Comparison of ENCODE assay signal across 21 mouse cellular contexts in genomic region chr17:14921582-14921981, GRCm38 (mm10). TPM values are rescaled to one million over a fixed set of nuclear protein-coding genes. Genes with fewer than 3 reads are reported as not detected.
A peak's percentile ranks its signal among the peaks of the same experiment; 100 is the strongest.
DNase-seq lines count a peak whose midpoint lies in the region; ATAC-seq lines count a peak whose summit lies in the region.
"Had no signal": no experiment of that assay in that cellular context is flagged by ENCODE, and none has a peak within 500 bp of the region (broad histone marks: within the 10 kb centered on the region; RNA-seq: fewer than 3 reads in every experiment).

No protein-coding gene starts in this region.

- intact Hi-C loops in heart, postnatal 10 days (cut with DNase I), result no loop called here

- peak; percentile 19 to 25 for DNase-seq in thymus, postnatal 36 days
- no peak for DNase-seq in thymus, adult 18-20 months
- DNase-seq in layer of hippocampus, adult 18-20 months (ENCODE audit: low spot score in 2 of 2), result no peak
- no peak for DNase-seq in cerebellum, adult 11 months
- no peak for DNase-seq in heart, postnatal 10 days
- DNase-seq: adrenal gland, adult 8-10 months; adrenal gland, postnatal 25 days; cerebellum, adult 18-20 months; cerebellum, adult 9-10 months; cerebellum, postnatal 14 days; embryo, embryonic 11 days; gastrocnemius, postnatal 25 days; heart, adult 2 months had no signal

- ATAC-seq in granulocyte monocyte progenitor cell, adult 5-6 weeks (replicated peaks; ENCODE audit: poor library complexity, severe bottlenecking), result peak; percentile 95
- peak; percentile 82 for ATAC-seq in megakaryocyte, adult 5-6 weeks (ENCODE audit: poor library complexity, severe bottlenecking)
- ATAC-seq: activated CD4-positive, CD25-positive, alpha-beta regulatory T cell, adult 4 months; CD4-positive, CD25-positive, alpha-beta regulatory T cell, adult 4 months; forebrain, embryonic 15.5 days; hindbrain, embryonic 16.5 days had no signal

RNA-seq across cellular contexts. Expression of gene Wdr27, which starts 21.4 kb away (rescaled TPM):
- not detected in 2 replicates for total RNA-seq in granulocyte monocyte progenitor cell, adult 5-6 weeks (2014; fragmentation: Nextera tagmentation)
- not detected in 2 replicates for total RNA-seq in granulocyte monocyte progenitor cell, adult 5-6 weeks (2017)
- not detected in 2 replicates for total RNA-seq in megakaryocyte, adult 5-6 weeks (2015)
- total RNA-seq in megakaryocyte, adult 5-6 weeks (2017), result not detected in 2 replicates
- 1 to 10 TPM; 3.1 to 3.7 TPM for total RNA-seq in layer of hippocampus, adult 18-20 months (2021)
- total RNA-seq in heart, postnatal 10 days (2021), result 1 to 10 TPM; 1.1 to 2.5 TPM

RNA-seq across cellular contexts. Expression of gene 1600012H06Rik, which starts 21.4 kb away (rescaled TPM):
- 9.4 and 12.4 TPM in 2 replicates for total RNA-seq in granulocyte monocyte progenitor cell, adult 5-6 weeks (2014; fragmentation: Nextera tagmentation)
- total RNA-seq in granulocyte monocyte progenitor cell, adult 5-6 weeks (2017), result 9.2 and 15.6 TPM in 2 replicates
- total RNA-seq in megakaryocyte, adult 5-6 weeks (2015), result 27.7 and 30.1 TPM in 2 replicates
- total RNA-seq in megakaryocyte, adult 5-6 weeks (2017), result 19.7 and 22.4 TPM in 2 replicates
- total RNA-seq in layer of hippocampus, adult 18-20 months (2021), result 10 to 100 TPM; 12.7 to 15.3 TPM
- 10 to 100 TPM; 15.7 to 17.7 TPM for total RNA-seq in heart, postnatal 10 days (2021)

RNA-seq across cellular contexts. Expression of gene Phf10, which starts 39.5 kb away (rescaled TPM):
- 109 and 115 TPM in 2 replicates for total RNA-seq in granulocyte monocyte progenitor cell, adult 5-6 weeks (2014; fragmentation: Nextera tagmentation)
- total RNA-seq in granulocyte monocyte progenitor cell, adult 5-6 weeks (2017), result 56.3 and 73.7 TPM in 2 replicates
- 159 and 162 TPM in 2 replicates for total RNA-seq in megakaryocyte, adult 5-6 weeks (2015)
- 52.1 and 54.2 TPM in 2 replicates for total RNA-seq in megakaryocyte, adult 5-6 weeks (2017)
- 10 to 100 TPM; 52.4 to 54.7 TPM for total RNA-seq in layer of hippocampus, adult 18-20 months (2021)
- 10 to 100 TPM; 60.4 to 61.3 TPM for total RNA-seq in heart, postnatal 10 days (2021)

RNA-seq across cellular contexts. Expression of gene 9030025P20Rik, which starts 56.7 kb away (rescaled TPM):
- total RNA-seq in granulocyte monocyte progenitor cell, adult 5-6 weeks (2014; fragmentation: Nextera tagmentation), result 6.5 and 10.5 TPM in 2 replicates
- 4.7 and 6.3 TPM in 2 replicates for total RNA-seq in granulocyte monocyte progenitor cell, adult 5-6 weeks (2017)
- 5.9 and 6.3 TPM in 2 replicates for total RNA-seq in megakaryocyte, adult 5-6 weeks (2015)
- 8.2 and 9.6 TPM in 2 replicates for total RNA-seq in megakaryocyte, adult 5-6 weeks (2017)
- 1 to 10 TPM; 6.4 to 6.5 TPM for total RNA-seq in layer of hippocampus, adult 18-20 months (2021)
- 1 to 10 TPM; 2.5 to 5.0 TPM for total RNA-seq in heart, postnatal 10 days (2021)

RNA-seq across cellular contexts. Expression of gene Gm3417, which starts 57.0 kb away (rescaled TPM):
- total RNA-seq in granulocyte monocyte progenitor cell, adult 5-6 weeks (2014; fragmentation: Nextera tagmentation), result 0.58 and 5.6 TPM in 2 replicates
- total RNA-seq in granulocyte monocyte progenitor cell, adult 5-6 weeks (2017), result 1.8 and 2.2 TPM in 2 replicates
- total RNA-seq in megakaryocyte, adult 5-6 weeks (2015), result 0.80 TPM in 1 of 2 replicates, not detected in the other
- not detected in 2 replicates for total RNA-seq in megakaryocyte, adult 5-6 weeks (2017)
- total RNA-seq in layer of hippocampus, adult 18-20 months (2021), result 1 to 10 TPM in 1 of 2 experiments, not detected in 1; 1.5 TPM
- not detected for total RNA-seq in heart, postnatal 10 days (2021)
- total RNA-seq: adrenal gland, adult 8-10 months; adrenal gland, postnatal 25 days; gastrocnemius, adult 8-10 months; gastrocnemius, postnatal 25 days; heart, adult 2 months; heart, postnatal 25 days had no signal

Comparison
In these comparisons a context has a peak if more than half of its experiments do, and no peak if none do; other contexts are left out.
1. DNase-seq: peak in thymus, postnatal 36 days (2 of 2); none in thymus, adult 18-20 months (0 of 2), layer of hippocampus, adult 18-20 months (0 of 2), cerebellum, adult 11 months (single experiment) and heart, postnatal 10 days (0 of 2).